Mouse (Mus musculus) c-Kit-positive CD71-negative TER-119-negative erythroid progenitor cells, embryonic 14.5 days (primary cell): ENCODE data around the gene Copg2.

ENCODE experiments used
- DNase-seq: peaks from one replicate; pipeline ENCODE4 v3.0.0-alpha.2; 2013; ENCODE audit warnings: low read depth

Gene Copg2

GRCm38 (mm10) chr6:30896195-30896985, at the start of gene Copg2:
Gene Copg2, minus strand, starts transcription at chr6:30896794.
- DNase-seq = peak; percentile 92

GRCm38 (mm10) chr6:30939264-30939663, 42.7 kb upstream of the Copg2 start:
- DNase-seq = no peak

GRCm38 (mm10) chr6:30922821-30923220, 26.2 kb upstream of the Copg2 start:
- DNase-seq = no peak

GRCm38 (mm10) chr6:30921826-30922225, 25.2 kb upstream of the Copg2 start:
- no peak for DNase-seq

- no peak for DNase-seq
These were observed 24.5 kb upstream of the Copg2 start for GRCm38 (mm10) chr6:30920834-30921675.

GRCm38 (mm10) chr6:30915473-30915872, 18.9 kb upstream of the Copg2 start, which contains the start of gene Tsga13:
Gene Tsga13, minus strand, starts transcription at chr6:30915573.
- no peak for DNase-seq

GRCm38 (mm10) chr6:30907970-30908369, 11.4 kb upstream of the Copg2 start:
- DNase-seq = no peak

- DNase-seq = no peak
These were observed 8.3 kb upstream of the Copg2 start for GRCm38 (mm10) chr6:30904911-30905310.

- no peak for DNase-seq
These were observed 7.4 kb upstream of the Copg2 start for GRCm38 (mm10) chr6:30904033-30904432.

GRCm38 (mm10) chr6:30897520-30897919, 926 bp upstream of the Copg2 start:
- DNase-seq = no peak

GRCm38 (mm10) chr6:30896986-30897327, 363 bp upstream of the Copg2 start:
- no peak for DNase-seq

- no peak for DNase-seq
These were observed 787 bp downstream of the Copg2 start for GRCm38 (mm10) chr6:30895819-30896194.

GRCm38 (mm10) chr6:30893081-30893480, 3.5 kb downstream of the Copg2 start:
- DNase-seq = no peak

GRCm38 (mm10) chr6:30891761-30892160, 4.8 kb downstream of the Copg2 start:
- no peak for DNase-seq

- no peak for DNase-seq
These were observed 11.7 kb downstream of the Copg2 start for GRCm38 (mm10) chr6:30884856-30885255.

GRCm38 (mm10) chr6:30883491-30883890, 13.1 kb downstream of the Copg2 start:
- DNase-seq = no peak

GRCm38 (mm10) chr6:30876661-30877060, 19.9 kb downstream of the Copg2 start:
- no peak for DNase-seq

GRCm38 (mm10) chr6:30866501-30866900, 30.1 kb downstream of the Copg2 start:
- no peak for DNase-seq

- DNase-seq = no peak
These were observed 31.4 kb downstream of the Copg2 start for GRCm38 (mm10) chr6:30865031-30865678.

- DNase-seq = peak; percentile 13
These were observed 40.6 kb downstream of the Copg2 start for GRCm38 (mm10) chr6:30855956-30856355.

GRCm38 (mm10) chr6:30855205-30855604, 41.4 kb downstream of the Copg2 start:
- DNase-seq = no peak

- no peak for DNase-seq
These were observed 46.8 kb downstream of the Copg2 start for GRCm38 (mm10) chr6:30849818-30850217.

GRCm38 (mm10) chr6:30832241-30832640, 64.4 kb downstream of the Copg2 start:
- no peak for DNase-seq
